Mouse (Mus musculus): Measurements from ENCODE around the gene Gm6583.

The Gm6583 gene

GRCm38 (mm10) chr5:112355910-112356309, at the start of gene Gm6583:
Gm6583 (minus strand) TSS chr5:112356033.
- DNase-seq (ENCODE audit: low read depth): no peak

DNA sequence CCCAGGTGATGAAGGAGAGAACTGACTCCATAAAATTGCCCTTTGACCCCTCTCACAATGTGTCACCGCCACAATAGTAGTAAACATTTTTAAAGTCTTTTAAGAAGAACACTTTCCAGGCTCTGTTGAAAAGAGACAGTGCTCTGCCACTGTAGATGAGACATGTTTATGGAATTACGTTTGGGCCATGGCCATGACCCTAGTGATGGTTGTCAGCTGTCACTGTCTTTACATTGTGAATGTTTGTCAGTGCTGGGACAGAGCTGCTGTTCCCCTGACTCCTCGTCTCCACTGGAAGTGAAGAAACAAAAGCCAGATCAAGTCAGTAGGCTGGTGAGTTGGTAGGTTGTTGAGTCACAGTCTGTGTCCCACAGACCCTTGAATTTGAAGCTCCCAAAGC, 46.6 kb upstream of the Gm6583 start:
- DNase-seq (ENCODE audit: low read depth): no peak

DNA sequence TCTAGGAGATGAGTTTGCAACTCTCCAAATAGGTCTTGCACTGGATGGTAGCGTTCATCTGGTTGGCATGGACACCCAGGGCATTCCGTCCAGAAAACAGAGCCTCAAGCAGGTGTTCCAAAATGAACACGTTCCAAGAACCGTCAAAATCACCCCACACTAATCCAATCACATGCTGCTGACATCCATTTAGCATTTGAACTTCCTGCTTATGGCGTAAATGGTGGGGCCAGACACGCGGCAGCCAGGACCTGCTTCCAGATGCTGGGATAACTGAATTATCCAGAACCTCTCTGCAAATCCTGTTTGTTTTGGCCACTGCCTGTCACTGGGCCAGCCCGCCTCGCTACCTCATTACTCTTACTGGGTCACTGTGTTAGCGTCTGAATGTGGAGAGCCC, 43.5 kb upstream of the Gm6583 start:
- no peak for DNase-seq (ENCODE audit: low read depth)

DNA sequence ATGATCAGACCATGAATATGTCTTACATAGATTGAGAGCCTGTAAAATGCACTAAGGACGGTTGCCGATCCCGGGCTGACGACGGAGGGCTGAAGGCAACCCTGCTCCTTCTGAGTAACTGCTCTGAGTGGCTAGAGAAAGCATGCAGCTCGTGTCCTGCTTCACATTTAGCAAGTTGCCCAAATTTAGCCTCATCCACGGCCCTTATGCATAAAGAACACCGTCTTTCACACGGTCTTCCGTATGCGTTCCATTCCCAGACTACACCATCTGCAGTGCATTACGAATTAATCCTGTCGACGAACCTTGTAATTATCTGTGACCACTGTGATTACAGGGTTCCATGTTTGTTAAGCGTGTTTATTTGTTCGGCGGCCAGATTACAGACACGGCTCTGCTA, 40.2 kb upstream of the Gm6583 start:
- DNase-seq (ENCODE audit: low read depth): no peak

- DNase-seq (ENCODE audit: low read depth): no peak
Measured at GRCm38 (mm10) chr5:112394779-112395443, 39.1 kb upstream of the Gm6583 start, which contains the start of gene Asphd2. Asphd2 (minus strand) TSS chr5:112394866.

DNA sequence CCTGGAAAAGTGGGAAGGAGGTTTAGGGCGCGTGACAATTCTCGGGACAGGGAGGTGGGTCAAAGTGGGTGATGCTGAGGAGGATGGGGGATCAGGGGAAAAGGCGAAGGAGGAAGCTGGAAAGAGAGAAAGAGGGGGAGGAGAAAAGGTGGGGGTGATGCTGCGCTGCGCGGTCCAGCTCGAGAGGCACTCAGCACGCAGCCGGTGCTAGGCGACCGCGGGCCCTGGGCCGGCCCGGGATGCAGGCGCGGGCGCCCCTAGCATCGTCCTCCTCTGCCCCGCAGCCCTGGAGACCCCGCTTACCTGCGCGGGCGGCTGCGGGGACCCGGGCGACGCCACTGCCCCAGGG, 38.6 kb upstream of the Gm6583 start:
- DNase-seq (ENCODE audit: low read depth): no peak

GRCm38 (mm10) chr5:112393741-112394414, 38.0 kb upstream of the Gm6583 start:
- DNase-seq (ENCODE audit: low read depth): no peak

GRCm38 (mm10) chr5:112391676-112392323, 36.0 kb upstream of the Gm6583 start:
- DNase-seq (ENCODE audit: low read depth): no peak

- DNase-seq (ENCODE audit: low read depth): no peak
Measured at GRCm38 (mm10) chr5:112391002-112391401, 35.2 kb upstream of the Gm6583 start.

GRCm38 (mm10) chr5:112389352-112389751, 33.5 kb upstream of the Gm6583 start:
- DNase-seq (ENCODE audit: low read depth): no peak

DNA sequence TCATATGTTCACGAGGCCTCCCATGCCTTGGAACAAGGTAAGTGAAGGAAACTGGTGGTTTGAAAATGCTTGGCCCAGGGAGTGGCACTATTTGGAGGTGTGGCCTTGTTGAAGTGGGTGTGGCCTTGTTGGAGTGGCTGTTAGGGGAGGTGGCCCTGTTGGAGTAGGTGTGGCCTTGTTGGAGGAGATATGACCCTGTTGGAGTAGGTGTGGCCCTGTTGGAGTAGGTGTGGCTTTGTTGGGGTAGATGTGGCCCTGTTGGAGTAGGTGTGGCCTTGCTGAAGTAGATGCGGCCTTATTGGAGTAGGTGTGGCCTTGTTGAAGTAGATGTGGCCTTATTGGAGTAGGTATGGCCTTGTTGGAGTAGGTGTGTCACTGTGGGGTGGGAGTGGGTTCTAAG, 30.1 kb upstream of the Gm6583 start:
- DNase-seq (ENCODE audit: low read depth): peak; percentile 40

GRCm38 (mm10) chr5:112384805-112385472, 29.1 kb upstream of the Gm6583 start:
- no peak for DNase-seq (ENCODE audit: low read depth)

GRCm38 (mm10) chr5:112382641-112383330, 27.0 kb upstream of the Gm6583 start:
- DNase-seq (ENCODE audit: low read depth): no peak

DNA sequence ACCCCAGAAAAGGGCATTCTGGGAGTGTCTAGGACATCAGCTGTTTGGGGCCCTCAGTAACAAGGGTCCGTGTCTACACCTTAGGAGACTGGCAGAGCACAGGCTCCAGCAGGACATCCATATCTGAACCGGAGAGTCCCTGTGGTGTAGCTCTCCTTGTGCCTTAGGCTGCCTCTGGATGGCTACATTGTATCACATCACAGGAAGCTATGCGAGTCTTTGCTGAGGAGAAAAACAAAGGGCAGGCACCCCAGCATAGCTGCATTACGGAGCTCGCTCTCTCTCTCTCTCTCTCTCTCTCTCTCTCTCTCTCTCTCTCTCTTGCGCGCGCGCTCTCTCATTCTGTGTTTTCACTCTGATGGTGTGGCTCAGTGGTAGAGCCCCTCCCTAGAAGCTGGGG, 26.2 kb upstream of the Gm6583 start:
- DNase-seq (ENCODE audit: low read depth): no peak

GRCm38 (mm10) chr5:112381154-112381553, 25.3 kb upstream of the Gm6583 start:
- no peak for DNase-seq (ENCODE audit: low read depth)

- DNase-seq (ENCODE audit: low read depth): no peak
Measured at GRCm38 (mm10) chr5:112378716-112379115, 22.9 kb upstream of the Gm6583 start.

DNA sequence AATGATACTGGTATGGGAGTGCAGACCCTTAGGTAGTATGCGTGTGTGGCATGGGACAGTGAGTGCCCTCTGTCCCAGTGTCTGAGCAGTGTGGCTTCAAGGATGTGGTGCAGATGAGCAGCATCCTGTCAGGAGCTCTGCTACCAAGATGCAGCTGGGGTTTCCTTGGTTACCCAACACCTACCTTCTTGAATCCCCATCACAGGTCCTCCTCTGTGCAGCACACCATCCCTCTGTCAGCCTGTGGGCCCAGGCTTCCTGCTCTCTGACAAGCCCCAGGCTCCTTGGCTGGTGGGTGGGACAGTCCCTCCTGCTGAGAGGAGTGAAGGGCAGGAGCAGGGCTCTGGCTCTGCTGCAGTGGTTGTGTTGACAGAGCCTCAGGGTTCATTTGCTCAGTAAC, 21.5 kb upstream of the Gm6583 start:
- no peak for DNase-seq (ENCODE audit: low read depth)

DNA sequence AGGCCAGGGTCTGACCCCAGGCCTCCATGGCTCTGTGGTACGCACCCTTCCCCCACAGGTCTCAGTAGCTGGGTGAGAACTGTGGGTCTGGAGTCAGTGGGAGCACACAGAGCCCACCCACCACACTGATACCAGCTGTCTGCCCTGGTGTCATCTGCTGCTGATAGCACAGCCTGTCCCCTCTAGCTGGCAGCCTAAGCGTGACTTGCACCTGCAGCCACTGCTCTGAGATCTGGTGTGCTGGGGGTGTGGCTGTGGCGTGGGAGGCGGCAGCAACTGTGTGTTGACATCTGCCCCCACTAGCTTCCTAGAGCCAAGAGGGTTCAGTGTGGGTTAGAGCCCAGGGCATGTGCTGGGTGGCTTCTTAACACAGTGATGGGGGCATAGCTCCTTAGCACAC, 20.3 kb upstream of the Gm6583 start:
- DNase-seq (ENCODE audit: low read depth): no peak

DNA sequence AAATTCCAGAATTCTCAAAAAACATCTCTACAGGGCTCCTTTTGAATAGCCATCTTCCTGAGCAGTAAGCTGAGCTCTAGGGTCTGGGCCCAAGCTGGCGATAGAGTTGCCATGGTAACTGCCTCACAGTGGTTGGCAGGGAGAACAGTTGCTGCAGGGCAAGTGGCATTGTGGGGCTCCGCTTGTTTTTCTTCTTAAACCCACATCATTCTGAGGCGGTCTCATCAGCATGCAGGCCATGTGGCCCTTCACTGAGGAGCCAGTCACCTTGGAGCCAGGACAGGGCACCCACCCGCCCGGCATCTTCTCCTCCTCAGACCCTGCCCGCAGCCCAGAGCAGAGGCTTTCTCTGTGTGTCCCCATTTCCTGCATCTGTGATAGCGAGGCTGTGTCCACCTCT, 16.1 kb upstream of the Gm6583 start:
- no peak for DNase-seq (ENCODE audit: low read depth)

- DNase-seq (ENCODE audit: low read depth): no peak
Measured at GRCm38 (mm10) chr5:112370236-112370813, 14.5 kb upstream of the Gm6583 start.

- no peak for DNase-seq (ENCODE audit: low read depth)
Measured at GRCm38 (mm10) chr5:112369326-112369725, 13.5 kb upstream of the Gm6583 start.

GRCm38 (mm10) chr5:112368666-112369065, 12.8 kb upstream of the Gm6583 start:
- no peak for DNase-seq (ENCODE audit: low read depth)

All from c-Kit-positive CD71-positive TER-119-negative erythroid progenitor cells, embryonic 14.5 days (primary cell).